ENCODE assay signal across 1 mouse cellular context in genomic region chrX:139332583-139332982, GRCm38 (mm10).
A peak's percentile ranks its signal among the peaks of the same experiment; 100 is the strongest.
TF ChIP-seq lines count a peak whose summit lies in the region.

No protein-coding gene starts in this region.

TF ChIP-seq in MEL, 35 proteins besides CTCF, POLR2A, EP300 and RAD21 (continued from another document):
- TF ChIP-seq NRF1 (IDR thresholded peaks at IDR 0.05; ENCODE audit: insufficient read depth, low read depth, low read length, poor library complexity, severe bottlenecking), result peak; percentile 61; the same call in 1 of the 2 replicates
